Mouse (Mus musculus): ENCODE measurements around the gene Chchd3. TPM values are rescaled to one million over a fixed set of nuclear protein-coding genes. Genes with fewer than 3 reads are reported as not detected.

The Chchd3 gene
- 111 and 126 TPM in 2 replicates for polyA plus RNA-seq (2014; fragmentation: Nextera tagmentation; extraction: Ambion mirVana)

DNA sequence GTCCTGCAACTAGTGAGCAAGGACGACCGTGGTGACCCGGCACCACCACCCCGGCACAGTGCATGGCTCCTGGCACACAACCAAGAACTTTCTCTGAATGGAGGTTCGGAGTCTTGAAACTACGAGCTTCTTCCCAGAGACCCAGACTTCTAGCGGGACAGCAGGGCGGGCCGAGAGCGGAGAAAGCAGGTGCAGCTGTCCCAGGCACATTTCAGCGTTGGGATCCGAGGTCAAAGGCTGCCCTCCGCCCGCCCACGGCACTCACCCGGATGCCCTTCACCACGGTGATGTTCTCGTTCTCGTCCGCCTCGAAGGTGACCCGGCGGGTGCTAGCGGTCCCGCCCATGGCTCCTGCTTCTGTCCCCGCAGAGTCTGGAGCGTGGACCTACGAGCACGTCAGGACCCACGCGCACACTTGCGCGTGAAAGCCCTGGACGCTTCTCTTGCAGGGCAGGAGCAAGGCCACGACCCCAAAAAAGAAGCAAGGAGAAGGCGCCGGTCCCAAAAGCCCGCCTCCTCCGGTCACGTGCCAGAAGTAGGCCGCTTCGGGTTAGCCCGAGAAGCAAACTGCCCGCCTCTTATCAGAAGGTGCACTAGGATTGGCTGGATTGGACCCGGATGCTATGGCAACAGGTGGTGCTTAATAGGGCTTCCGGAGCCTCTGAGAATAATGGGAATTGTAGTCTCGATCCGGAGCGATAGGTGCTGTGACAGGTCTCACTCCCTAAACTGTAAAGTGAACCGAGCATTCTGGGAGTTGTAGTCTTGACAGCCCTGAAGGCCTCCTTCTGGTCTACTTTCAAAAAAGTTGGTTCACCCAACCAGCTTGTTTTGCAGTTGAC, at the start of gene Chchd3:
Gene Chchd3 (minus strand): TSS at position 526 of the 842 bp plus-strand sequence.
- under 1% methylated on average over 50 of the region's 50 CpGs for WGBS
- Histone ChIP-seq H3K27me3 (ENCODE audit: control insufficient read depth, insufficient read depth, low read length) (no peaks in the 10 kb centered on the region), H3K9ac (peak within 1 kb of the TSS; percentile 85), H3K4me3 (replicated peaks; ENCODE audit: low read length) (peak within 1 kb of the TSS; percentile 85), H3K4me2 (replicated peaks) (peak within 1 kb of the TSS; percentile 74), H3K27ac (no peak within 1 kb of the TSS), H3K4me1 (replicated peaks; ENCODE audit: control insufficient read depth, insufficient read depth, low read length) (peaks cover 8% of the 10 kb centered on the region), H3K36me3 (replicated peaks; ENCODE audit: control insufficient read depth, insufficient read depth) (peaks cover 1% of the 10 kb centered on the region; the same call in 1 of the 2 replicates), H3K9me3 (ENCODE audit: control insufficient read depth, low read length) (no peaks in the 10 kb centered on the region)
- DNase-seq (ENCODE audit: low spot score) (peak; percentile 98), ATAC-seq (ENCODE audit: low FRiP score) (peak; percentile 100)

DNA sequence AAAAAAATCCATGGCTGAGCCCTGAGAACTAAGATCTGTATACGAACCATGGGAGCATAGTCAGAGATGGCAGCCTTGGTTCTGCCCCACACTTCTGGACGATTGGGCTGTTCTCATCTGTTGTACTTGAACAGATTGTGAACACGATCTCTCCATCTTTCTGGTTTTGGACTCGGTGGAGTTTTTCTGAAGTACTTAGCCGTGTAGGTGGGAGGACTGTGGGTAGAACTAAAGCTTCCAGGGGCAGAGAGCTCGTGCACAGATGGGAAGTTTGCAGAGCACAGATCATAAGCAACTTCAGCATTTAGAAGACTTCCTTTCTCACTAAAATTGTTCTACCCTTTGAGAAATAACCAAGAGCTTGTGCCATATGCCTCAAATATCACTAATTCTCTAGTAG, 44.6 kb upstream of the Chchd3 start:
- no peak overlapping the region for H3K4me2 ChIP-seq (replicated peaks)
- H3K27ac ChIP-seq, result no peak overlapping the region
- H3K4me1 ChIP-seq (replicated peaks; ENCODE audit: control insufficient read depth, insufficient read depth, low read length), result no peaks in the 10 kb centered on the region
- no peak for DNase-seq (ENCODE audit: low spot score)
- WGBS, result 86% methylated on average over 6 of the region's 6 CpGs
- H3K27me3 ChIP-seq (ENCODE audit: control insufficient read depth, insufficient read depth, low read length), result no peaks in the 10 kb centered on the region
- H3K36me3 ChIP-seq (replicated peaks; ENCODE audit: control insufficient read depth, insufficient read depth), result no peaks in the 10 kb centered on the region
- no peak overlapping the region for H3K9ac ChIP-seq
- no peak for ATAC-seq (ENCODE audit: low FRiP score)
- no peaks in the 10 kb centered on the region for H3K9me3 ChIP-seq (ENCODE audit: control insufficient read depth, low read length)
- H3K4me3 ChIP-seq (replicated peaks; ENCODE audit: low read length), result no peak overlapping the region

DNA sequence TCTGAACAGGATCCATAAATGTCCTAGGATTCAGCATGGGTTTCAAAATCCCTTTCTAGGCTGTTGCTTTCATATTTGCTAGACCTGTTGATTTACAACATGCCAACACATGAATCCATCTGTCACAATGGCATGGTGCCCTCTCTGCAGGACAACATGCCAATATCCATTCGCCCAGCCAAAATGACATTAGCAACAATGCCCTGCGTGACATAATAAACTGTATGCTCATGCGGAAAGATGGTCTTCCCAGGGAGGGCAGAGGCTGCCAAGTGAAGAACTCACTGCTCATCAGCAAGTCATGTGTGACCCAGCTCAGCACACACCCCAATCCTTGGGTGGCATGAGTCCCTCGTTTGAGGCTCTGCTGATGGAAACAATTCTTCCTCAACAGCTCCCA, 38.8 kb upstream of the Chchd3 start:
- DNase-seq (ENCODE audit: low spot score) (peak; percentile 48), ATAC-seq (ENCODE audit: low FRiP score) (no peak; the same call in 1 of the 2 replicates)

GRCm38 (mm10) chr6:33094671-33095233, 34.7 kb upstream of the Chchd3 start:
- H3K4me3 ChIP-seq (replicated peaks; ENCODE audit: low read length), result no peak overlapping the region
- H3K4me1 ChIP-seq (replicated peaks; ENCODE audit: control insufficient read depth, insufficient read depth, low read length), result peaks cover 13% of the 10 kb centered on the region
- H3K27ac ChIP-seq, result peak overlapping the region; percentile 73
- H3K27me3 ChIP-seq (ENCODE audit: control insufficient read depth, insufficient read depth, low read length), result no peaks in the 10 kb centered on the region
- no peak overlapping the region; the same call in 1 of the 2 replicates for H3K9ac ChIP-seq
- 13% methylated on average over 8 of the region's 8 CpGs for WGBS
- ATAC-seq (ENCODE audit: low FRiP score) (peak; percentile 65; the same call in 1 of the 2 replicates), DNase-seq (ENCODE audit: low spot score) (peak; percentile 54)
- H3K4me2 ChIP-seq (replicated peaks), result peak overlapping the region; percentile 2; the same call in 1 of the 2 replicates
- H3K36me3 ChIP-seq (replicated peaks; ENCODE audit: control insufficient read depth, insufficient read depth), result no peaks in the 10 kb centered on the region
- no peaks in the 10 kb centered on the region for H3K9me3 ChIP-seq (ENCODE audit: control insufficient read depth, low read length)

More for the DNA sequence above, 38.8 kb upstream of the Chchd3 start:
- no peak overlapping the region for H3K27ac ChIP-seq
- H3K4me1 ChIP-seq (replicated peaks; ENCODE audit: control insufficient read depth, insufficient read depth, low read length), result peaks cover 13% of the 10 kb centered on the region
- no peaks in the 10 kb centered on the region for H3K27me3 ChIP-seq (ENCODE audit: control insufficient read depth, insufficient read depth, low read length)
- no peak overlapping the region for H3K9ac ChIP-seq
- no peak overlapping the region for H3K4me2 ChIP-seq (replicated peaks)
- H3K4me3 ChIP-seq (replicated peaks; ENCODE audit: low read length), result no peak overlapping the region
- H3K36me3 ChIP-seq (replicated peaks; ENCODE audit: control insufficient read depth, insufficient read depth), result no peaks in the 10 kb centered on the region
- 68% methylated on average over 4 of the region's 4 CpGs for WGBS
- H3K9me3 ChIP-seq (ENCODE audit: control insufficient read depth, low read length), result no peaks in the 10 kb centered on the region

- Histone ChIP-seq H3K4me2 (replicated peaks) (no peak overlapping the region), H3K36me3 (replicated peaks; ENCODE audit: control insufficient read depth, insufficient read depth) (no peaks in the 10 kb centered on the region), H3K9ac (no peak overlapping the region), H3K27ac (no peak overlapping the region), H3K4me3 (replicated peaks; ENCODE audit: low read length) (no peak overlapping the region), H3K4me1 (replicated peaks; ENCODE audit: control insufficient read depth, insufficient read depth, low read length) (no peaks in the 10 kb centered on the region), H3K9me3 (ENCODE audit: control insufficient read depth, low read length) (no peaks in the 10 kb centered on the region), H3K27me3 (ENCODE audit: control insufficient read depth, insufficient read depth, low read length) (no peaks in the 10 kb centered on the region)
- no peak for DNase-seq (ENCODE audit: low spot score)
- 100% methylated on average over 1 of the region's 1 CpGs for WGBS
- no peak for ATAC-seq (ENCODE audit: low FRiP score)
Measured at GRCm38 (mm10) chr6:33080186-33080585, 20.1 kb upstream of the Chchd3 start.

DNA sequence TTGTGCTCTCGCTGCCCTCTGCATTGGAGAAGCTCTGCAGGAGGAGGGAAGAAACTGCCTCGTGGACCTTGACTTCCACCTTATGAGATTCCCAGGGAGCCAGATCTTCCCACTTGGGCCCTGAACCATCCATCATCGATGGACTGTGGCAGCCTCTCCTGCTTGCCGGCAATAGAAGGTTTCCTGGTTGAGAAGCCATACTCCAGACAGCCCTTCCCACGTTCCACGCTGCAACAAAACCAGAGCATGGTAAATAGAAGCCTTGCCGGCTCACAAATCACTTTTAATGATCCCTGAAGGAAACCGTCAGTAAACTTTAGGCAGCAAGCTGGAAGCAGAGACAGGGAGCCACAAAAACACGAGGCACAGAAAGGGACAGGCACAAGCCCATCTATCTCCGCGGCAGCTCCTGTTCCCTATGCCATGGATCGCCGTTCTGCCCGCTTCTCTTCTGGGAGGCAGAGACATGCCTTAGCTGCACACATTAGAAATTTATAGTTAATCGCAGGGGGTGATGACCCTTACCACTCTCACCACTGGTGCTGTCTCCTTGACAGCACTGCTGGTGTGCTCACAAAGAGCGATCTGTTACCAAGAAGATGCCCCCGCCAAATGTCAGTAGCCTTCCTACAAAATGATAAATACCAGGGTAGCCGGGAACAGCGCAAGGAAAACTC, 18.3 kb upstream of the Chchd3 start:
- no peaks in the 10 kb centered on the region for H3K27me3 ChIP-seq (ENCODE audit: control insufficient read depth, insufficient read depth, low read length)
- H3K27ac ChIP-seq, result no peak overlapping the region
- H3K9ac ChIP-seq, result no peak overlapping the region
- no peaks in the 10 kb centered on the region for H3K9me3 ChIP-seq (ENCODE audit: control insufficient read depth, low read length)
- DNase-seq (ENCODE audit: low spot score) (no peak), ATAC-seq (ENCODE audit: low FRiP score) (no peak)
- WGBS, result 64% methylated on average over 19 of the region's 19 CpGs
- H3K4me2 ChIP-seq (replicated peaks), result no peak overlapping the region
- H3K36me3 ChIP-seq (replicated peaks; ENCODE audit: control insufficient read depth, insufficient read depth), result no peaks in the 10 kb centered on the region
- no peaks in the 10 kb centered on the region for H3K4me1 ChIP-seq (replicated peaks; ENCODE audit: control insufficient read depth, insufficient read depth, low read length)
- no peak overlapping the region for H3K4me3 ChIP-seq (replicated peaks; ENCODE audit: low read length)

- DNase-seq (ENCODE audit: low spot score) (no peak), ATAC-seq (ENCODE audit: low FRiP score) (no peak)
- no peak overlapping the region for H3K27ac ChIP-seq
- no peak overlapping the region for H3K4me2 ChIP-seq (replicated peaks)
- H3K4me1 ChIP-seq (replicated peaks; ENCODE audit: control insufficient read depth, insufficient read depth, low read length), result no peaks in the 10 kb centered on the region
- no peak overlapping the region for H3K4me3 ChIP-seq (replicated peaks; ENCODE audit: low read length)
- H3K9ac ChIP-seq, result no peak overlapping the region
- H3K36me3 ChIP-seq (replicated peaks; ENCODE audit: control insufficient read depth, insufficient read depth), result no peaks in the 10 kb centered on the region
- WGBS, result 70% methylated on average over 4 of the region's 4 CpGs
- H3K9me3 ChIP-seq (ENCODE audit: control insufficient read depth, low read length), result no peaks in the 10 kb centered on the region
- H3K27me3 ChIP-seq (ENCODE audit: control insufficient read depth, insufficient read depth, low read length), result no peaks in the 10 kb centered on the region
Measured at GRCm38 (mm10) chr6:33066462-33066861, 6.4 kb upstream of the Chchd3 start.

GRCm38 (mm10) chr6:33059276-33059675, 784 bp downstream of the Chchd3 start:
- DNase-seq (ENCODE audit: low spot score) (no peak), ATAC-seq (ENCODE audit: low FRiP score) (no peak)
- Histone ChIP-seq H3K9ac (peak overlapping the region; percentile 85), H3K27ac (no peak overlapping the region), H3K4me1 (replicated peaks; ENCODE audit: control insufficient read depth, insufficient read depth, low read length) (peaks cover 8% of the 10 kb centered on the region), H3K36me3 (replicated peaks; ENCODE audit: control insufficient read depth, insufficient read depth) (peaks cover 8% of the 10 kb centered on the region), H3K9me3 (ENCODE audit: control insufficient read depth, low read length) (no peaks in the 10 kb centered on the region), H3K4me2 (replicated peaks) (peak overlapping the region; percentile 74), H3K4me3 (replicated peaks; ENCODE audit: low read length) (peak overlapping the region; percentile 85), H3K27me3 (ENCODE audit: control insufficient read depth, insufficient read depth, low read length) (no peaks in the 10 kb centered on the region)
- WGBS, result 39% methylated on average over 7 of the region's 7 CpGs

DNA sequence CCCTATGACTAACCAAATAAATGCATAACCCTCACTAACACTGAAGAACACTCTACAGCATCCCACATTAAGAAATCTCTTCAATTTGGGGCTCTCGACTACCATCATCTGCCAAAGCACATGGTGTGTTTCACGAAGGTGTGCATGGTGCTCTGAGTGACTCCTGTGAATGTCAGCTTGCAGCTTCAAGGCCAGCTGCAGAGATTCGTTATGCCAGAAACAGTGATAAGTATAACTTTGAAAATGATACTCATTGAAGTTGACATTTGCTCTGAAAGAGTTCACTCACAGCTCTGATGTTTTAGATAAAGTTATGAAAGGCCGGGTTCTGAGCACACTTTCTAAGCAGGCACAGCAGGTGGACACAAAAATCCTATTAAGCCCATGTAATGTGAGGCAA, 3.7 kb downstream of the Chchd3 start:
- no peak overlapping the region for H3K27ac ChIP-seq
- no peak overlapping the region for H3K9ac ChIP-seq
- DNase-seq (ENCODE audit: low spot score) (no peak), ATAC-seq (ENCODE audit: low FRiP score) (no peak)
- H3K27me3 ChIP-seq (ENCODE audit: control insufficient read depth, insufficient read depth, low read length), result no peaks in the 10 kb centered on the region
- peaks cover 8% of the 10 kb centered on the region for H3K4me1 ChIP-seq (replicated peaks; ENCODE audit: control insufficient read depth, insufficient read depth, low read length)
- no peak overlapping the region for H3K4me2 ChIP-seq (replicated peaks)
- H3K4me3 ChIP-seq (replicated peaks; ENCODE audit: low read length), result no peak overlapping the region
- 95% methylated on average over 4 of the region's 4 CpGs for WGBS
- H3K9me3 ChIP-seq (ENCODE audit: control insufficient read depth, low read length), result no peaks in the 10 kb centered on the region
- H3K36me3 ChIP-seq (replicated peaks; ENCODE audit: control insufficient read depth, insufficient read depth), result peaks cover 11% of the 10 kb centered on the region
